ENCODE assay signal across 18 mouse cellular contexts in the genomic region with DNA sequence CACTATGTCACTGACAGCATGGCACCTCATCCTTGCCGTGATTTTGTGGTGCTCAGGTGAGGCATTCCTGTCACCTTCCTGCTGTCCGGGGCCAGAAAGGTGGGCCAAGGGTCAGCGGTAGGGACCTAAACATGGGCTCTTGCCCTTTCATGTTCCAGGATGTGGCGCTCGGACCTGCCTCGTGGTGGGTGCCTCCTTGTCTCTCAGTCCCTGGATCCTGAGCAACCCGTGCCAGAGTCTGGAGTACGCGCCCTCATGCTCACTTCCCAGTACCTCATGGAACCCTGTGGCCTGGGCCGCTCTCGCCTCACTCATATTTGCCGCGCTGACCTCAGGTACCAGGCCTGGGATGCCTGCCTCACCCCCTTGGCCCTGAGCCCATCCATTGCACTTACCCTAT.
DNase-seq lines count a peak whose midpoint lies in the region; ATAC-seq lines count a peak whose summit lies in the region.
"Had no signal": no experiment of that assay in that cellular context is flagged by ENCODE, and none has a peak within 500 bp of the region (broad histone marks: within the 10 kb centered on the region; RNA-seq: fewer than 3 reads in every experiment).

No protein-coding gene starts in this region.

- intact Hi-C loops in heart, postnatal 10 days (cut with DNase I), result no loop called here

- no peak overlapping the region for H3K4me2 ChIP-seq in forebrain, embryonic 11.5 days (ENCODE audit: low read depth, low read length, severe bottlenecking)
- H3K4me2 ChIP-seq in forebrain, embryonic 14.5 days (ENCODE audit: low read length), result no peak overlapping the region

- no peaks in the 10 kb centered on the region for H3K4me1 ChIP-seq in forebrain, embryonic 11.5 days (replicated peaks; ENCODE audit: control insufficient read depth, insufficient read depth, low read length)
- no peaks in the 10 kb centered on the region for H3K4me1 ChIP-seq in forebrain, embryonic 14.5 days (ENCODE audit: control insufficient read depth, insufficient read depth, low read length)

- no peaks in the 10 kb centered on the region; the same call in 1 of the 2 replicates for H3K27me3 ChIP-seq in forebrain, embryonic 11.5 days (ENCODE audit: control insufficient read depth, insufficient read depth, low read length)
- no peaks in the 10 kb centered on the region for H3K27me3 ChIP-seq in forebrain, embryonic 14.5 days (replicated peaks; ENCODE audit: control insufficient read depth, insufficient read depth, low read length)
- H3K27me3 ChIP-seq: CH12.LX had no signal

- no peaks in the 10 kb centered on the region for H3K9me3 ChIP-seq in forebrain, embryonic 11.5 days (ENCODE audit: control insufficient read depth, low read length)
- no peaks in the 10 kb centered on the region for H3K9me3 ChIP-seq in forebrain, embryonic 14.5 days (replicated peaks; ENCODE audit: control insufficient read depth, low read length)
- H3K9me3 ChIP-seq: G1E had no signal

- 97% methylated on average over 13 of the region's 13 CpGs for WGBS in forebrain, embryonic 11.5 days
- 92% methylated on average over 13 of the region's 13 CpGs for WGBS in forebrain, embryonic 14.5 days

- H3K9ac ChIP-seq in forebrain, embryonic 11.5 days (ENCODE audit: low read length), result no peak overlapping the region
- no peak overlapping the region for H3K9ac ChIP-seq in forebrain, embryonic 14.5 days (ENCODE audit: low read length)

- no peaks in the 10 kb centered on the region for H3K36me3 ChIP-seq in forebrain, embryonic 11.5 days (ENCODE audit: control insufficient read depth, insufficient read depth, low read length)
- no peaks in the 10 kb centered on the region for H3K36me3 ChIP-seq in forebrain, embryonic 14.5 days (ENCODE audit: control insufficient read depth, insufficient read depth, low read length)

- no peak overlapping the region for H3K4me3 ChIP-seq in forebrain, embryonic 11.5 days (ENCODE audit: low read depth, low read length)
- H3K4me3 ChIP-seq in forebrain, embryonic 14.5 days (ENCODE audit: low read depth, low read length), result no peak overlapping the region

- no peak for ATAC-seq in forebrain, embryonic 11.5 days (replicated peaks; ENCODE audit: low FRiP score)
- no peak for ATAC-seq in forebrain, embryonic 14.5 days
- ATAC-seq: activated CD4-positive, CD25-positive, alpha-beta regulatory T cell, adult 4 months; CD4-positive, CD25-positive, alpha-beta regulatory T cell, adult 4 months; Patski had no signal

- H3K27ac ChIP-seq in forebrain, embryonic 11.5 days (ENCODE audit: low read depth, low read length), result no peak overlapping the region
- H3K27ac ChIP-seq in forebrain, embryonic 14.5 days (ENCODE audit: low read depth, low read length), result no peak overlapping the region

- DNase-seq in forebrain, embryonic 11.5 days (ENCODE audit: low spot score), result peak; percentile 39
- DNase-seq in forebrain, embryonic 14.5 days (ENCODE audit: low spot score), result no peak
- DNase-seq in heart, adult 11 months, result peak; percentile 87
- DNase-seq in heart, postnatal 10 days, result no peak
- DNase-seq: adrenal gland, adult 2 months; adrenal gland, adult 8-10 months; adrenal gland, postnatal 14 days; adrenal gland, postnatal 25 days; adrenal gland, postnatal 36 days; B cell, adult 2 months; cerebellum, adult 11 months; cerebellum, adult 11-12 months; cerebellum, adult 18-20 months had no signal

Comparison
In these comparisons a context has a peak if more than half of its experiments do, and no peak if none do; other contexts are left out.
1. DNase-seq: peak in forebrain, embryonic 11.5 days (single experiment) and heart, adult 11 months (single experiment); none in forebrain, embryonic 14.5 days (single experiment) and heart, postnatal 10 days (0 of 2).